ENCODE assay signal across 8 mouse cellular contexts in genomic region chr3:108147386-108148235, GRCm38 (mm10). TPM values are rescaled to one million over a fixed set of nuclear protein-coding genes. Genes with fewer than 3 reads are reported as not detected.
DNase-seq lines count a peak whose midpoint lies in the region; ATAC-seq and TF ChIP-seq lines count a peak whose summit lies in the region.

No protein-coding gene starts in this region.

- TF ChIP-seq CTCF in cortical plate, adult 2 months (IDR thresholded peaks at IDR 0.05; ENCODE audit: extremely low read depth, insufficient read depth, low read length) = peak; percentile 97
- TF ChIP-seq CTCF in left cerebral cortex, adult 2 months (IDR thresholded peaks at IDR 0.05) = peak; percentile 83

- H3K4me3 ChIP-seq in cortical plate, adult 2 months (ENCODE audit: insufficient read depth, low read length) = no peak overlapping the region
- H3K4me3 ChIP-seq in left cerebral cortex, adult 2 months = no peak overlapping the region

- no peak for TF ChIP-seq POLR2A in cortical plate, adult 2 months (IDR thresholded peaks at IDR 0.05; ENCODE audit: extremely low read depth, insufficient read depth, low read length)

- peak; percentile 70 for ATAC-seq in megakaryocyte, adult 5-6 weeks (ENCODE audit: poor library complexity, severe bottlenecking)

- DNase-seq in ZHBTc4 (ENCODE audit: low read depth, low spot score) = peak; percentile 90
- peak; percentile 88 for DNase-seq in gastrocnemius, postnatal 10 days
- DNase-seq in hindlimb bud, embryonic 11.5 days (ENCODE audit: extremely low spot score, low read depth, low spot score) = peak; percentile 86
- peak; percentile 84 to 90 for DNase-seq in left cerebral cortex, adult 2 months (ENCODE audit: extremely low spot score in 1 of 2, low spot score in 2 of 2)
- peak; percentile 92 to 94 for DNase-seq in right cerebral cortex, adult 2 months (ENCODE audit: low spot score in 2 of 2)
- peak; percentile 57 for DNase-seq in urinary bladder, postnatal 10 days (ENCODE audit: low spot score)

- intact Hi-C loops in left cerebral cortex, adult 2 months (cut with DNase I) = loop anchor here (1.0 to 5.0 kb wide), 6 partner anchors 60 to 455 kb away; partner anchors contain the start of genes Ampd2, Gstm1 and Gstm7

- H3K4me1 ChIP-seq in cortical plate, adult 2 months (ENCODE audit: control insufficient read depth, insufficient read depth, low read length) = peaks cover 3% of the 10 kb centered on the region; the same call in 1 of the 2 replicates

- H3K27ac ChIP-seq in cortical plate, adult 2 months (ENCODE audit: insufficient read depth, low read length) = no peak overlapping the region
- no peak overlapping the region for H3K27ac ChIP-seq in left cerebral cortex, adult 2 months

RNA-seq across cellular contexts. Expression of gene Gnai3, which starts 1.7 kb away (rescaled TPM):
- 24.9 and 27.0 TPM in 2 replicates for polyA plus RNA-seq in cortical plate, adult 2 months (2012; rRNA removed)
- 10 to 100 TPM; 28.2 to 33.2 TPM for total RNA-seq in gastrocnemius, postnatal 10 days (2021)
- 10 to 100 TPM; 26.9 to 28.6 TPM for total RNA-seq in left cerebral cortex, adult 2 months (2021)
- total RNA-seq in megakaryocyte, adult 5-6 weeks (2015) = 136 and 146 TPM in 2 replicates
- 154 and 160 TPM in 2 replicates for total RNA-seq in megakaryocyte, adult 5-6 weeks (2017)

RNA-seq across cellular contexts. Expression of gene Gpr61, which starts 7.1 kb away (rescaled TPM):
- polyA plus RNA-seq in cortical plate, adult 2 months (2012; rRNA removed) = 12.3 and 13.2 TPM in 2 replicates
- under 1 TPM; 0.14 to 0.27 TPM for total RNA-seq in gastrocnemius, postnatal 10 days (2021)
- total RNA-seq in left cerebral cortex, adult 2 months (2021) = 10 to 100 TPM; 17.0 to 19.0 TPM
- not detected in 2 replicates for total RNA-seq in megakaryocyte, adult 5-6 weeks (2015)
- not detected in 2 replicates for total RNA-seq in megakaryocyte, adult 5-6 weeks (2017)

RNA-seq across cellular contexts. Expression of gene Amigo1, which starts 38.5 kb away (rescaled TPM):
- polyA plus RNA-seq in cortical plate, adult 2 months (2012; rRNA removed) = 43.7 and 49.2 TPM in 2 replicates
- total RNA-seq in gastrocnemius, postnatal 10 days (2021) = 10 to 100 TPM; 30.7 to 31.6 TPM
- total RNA-seq in left cerebral cortex, adult 2 months (2021) = 10 to 100 TPM; 80.2 to 82.8 TPM
- 1.4 and 3.3 TPM in 2 replicates for total RNA-seq in megakaryocyte, adult 5-6 weeks (2015)
- 1.4 and 2.2 TPM in 2 replicates for total RNA-seq in megakaryocyte, adult 5-6 weeks (2017)

RNA-seq across cellular contexts. Expression of gene Cyb561d1, which starts 53.4 kb away (rescaled TPM):
- polyA plus RNA-seq in cortical plate, adult 2 months (2012; rRNA removed) = 15.0 and 16.9 TPM in 2 replicates
- 1 to 10 TPM; 3.5 to 4.2 TPM for total RNA-seq in gastrocnemius, postnatal 10 days (2021)
- total RNA-seq in left cerebral cortex, adult 2 months (2021) = 10 to 100 TPM; 18.8 to 20.7 TPM
- total RNA-seq in megakaryocyte, adult 5-6 weeks (2015) = 4.9 and 6.7 TPM in 2 replicates
- 10.3 and 12.0 TPM in 2 replicates for total RNA-seq in megakaryocyte, adult 5-6 weeks (2017)

RNA-seq across cellular contexts. Expression of gene Gnat2, which starts 55.0 kb away (rescaled TPM):
- polyA plus RNA-seq in cortical plate, adult 2 months (2012; rRNA removed) = 0.15 TPM in 1 of 2 replicates, not detected in the other
- under 1 TPM in 1 of 2 experiments, not detected in 1; 0.54 TPM for total RNA-seq in gastrocnemius, postnatal 10 days (2021)
- total RNA-seq in left cerebral cortex, adult 2 months (2021) = not detected
- not detected in 2 replicates for total RNA-seq in megakaryocyte, adult 5-6 weeks (2015)
- not detected in 2 replicates for total RNA-seq in megakaryocyte, adult 5-6 weeks (2017)

Comparison
In these comparisons a context has a peak if more than half of its experiments do, and no peak if none do; other contexts are left out.
1. RNA of gene Gpr61, which starts 7.1 kb away (total RNA-seq): 17.0 to 19.0 TPM in left cerebral cortex, adult 2 months; 0.14 to 0.27 TPM in gastrocnemius, postnatal 10 days and not detected in megakaryocyte, adult 5-6 weeks; every median in the first group is over 10 times any median in the second.
2. RNA of gene Amigo1, which starts 38.5 kb away (total RNA-seq): 80.2 to 82.8 TPM in left cerebral cortex, adult 2 months and 30.7 to 31.6 TPM in gastrocnemius, postnatal 10 days; 1.4 to 3.3 TPM in megakaryocyte, adult 5-6 weeks; every median in the first group is over 4 times any median in the second.
3. Peak in every context shown above with its lines, with median percentiles within 50 percentile points of each other: DNase-seq.